Mouse (Mus musculus): ENCODE measurements around the gene 1700029I15Rik. TPM values are rescaled to one million over a fixed set of nuclear protein-coding genes. Genes with fewer than 3 reads are reported as not detected.

Gene 1700029I15Rik
- polyA plus RNA-seq, 1 experiment from 2014 or later, result 1.1 TPM

GRCm38 (mm10) chr2:92375099-92375623 is 7.2 kb upstream of the 1700029I15Rik start:
- H3K4me1 ChIP-seq (replicated peaks), result peaks cover 41% of the 10 kb centered on the region
- ATAC-seq (ENCODE audit: low read depth) (peak; percentile 95), DNase-seq (peak; percentile 94)
- H3K4me2 ChIP-seq, result peak overlapping the region; percentile 95
- H3K27me3 ChIP-seq, result peaks cover 34% of the 10 kb centered on the region
- peaks cover 32% of the 10 kb centered on the region for H3K36me3 ChIP-seq
- no peaks in the 10 kb centered on the region for H3K9me3 ChIP-seq (replicated peaks)
- WGBS (ENCODE audit: insufficient replicate concordance), result under 1% methylated on average over 29 of the region's 29 CpGs
- H3K4me3 ChIP-seq (replicated peaks), result peak overlapping the region; percentile 87
- peak overlapping the region; percentile 79 for H3K27ac ChIP-seq
- peak overlapping the region; percentile 88 for H3K9ac ChIP-seq

GRCm38 (mm10) chr2:92375788-92376187 is 6.5 kb upstream of the 1700029I15Rik start:
- H3K27me3 ChIP-seq, result peaks cover 28% of the 10 kb centered on the region
- H3K9me3 ChIP-seq (replicated peaks), result no peaks in the 10 kb centered on the region
- peak overlapping the region; percentile 87 for H3K4me3 ChIP-seq (replicated peaks)
- H3K36me3 ChIP-seq, result peaks cover 39% of the 10 kb centered on the region
- 4% methylated on average over 10 of the region's 10 CpGs for WGBS (ENCODE audit: insufficient replicate concordance)
- H3K4me2 ChIP-seq, result peak overlapping the region; percentile 95
- H3K27ac ChIP-seq, result peak overlapping the region; percentile 79
- peak overlapping the region; percentile 88 for H3K9ac ChIP-seq
- DNase-seq (no peak), ATAC-seq (ENCODE audit: low read depth) (no peak; the same call in 1 of the 2 replicates)
- peaks cover 36% of the 10 kb centered on the region for H3K4me1 ChIP-seq (replicated peaks)

- no peak for ATAC-seq (ENCODE audit: low read depth)
- H3K4me3 ChIP-seq (replicated peaks), result peak overlapping the region; percentile 87
- no peaks in the 10 kb centered on the region for H3K9me3 ChIP-seq (replicated peaks)
- peaks cover 31% of the 10 kb centered on the region for H3K4me1 ChIP-seq (replicated peaks)
- peak overlapping the region; percentile 95 for H3K4me2 ChIP-seq
- 57% methylated on average over 6 of the region's 6 CpGs for WGBS (ENCODE audit: insufficient replicate concordance)
- DNase-seq, result no peak
- H3K27me3 ChIP-seq, result peaks cover 23% of the 10 kb centered on the region
- H3K27ac ChIP-seq, result peak overlapping the region; percentile 79; the same call in 1 of the 2 replicates
- H3K36me3 ChIP-seq, result peaks cover 44% of the 10 kb centered on the region
- peak overlapping the region; percentile 88 for H3K9ac ChIP-seq
Observed at GRCm38 (mm10) chr2:92376300-92376699, 6.0 kb upstream of the 1700029I15Rik start.

GRCm38 (mm10) chr2:92377320-92377719 is 5.0 kb upstream of the 1700029I15Rik start:
- H3K4me2 ChIP-seq, result no peak overlapping the region
- H3K27ac ChIP-seq, result no peak overlapping the region
- peaks cover 28% of the 10 kb centered on the region for H3K4me1 ChIP-seq (replicated peaks)
- no peak overlapping the region for H3K9ac ChIP-seq
- H3K36me3 ChIP-seq, result peaks cover 54% of the 10 kb centered on the region
- no peak for ATAC-seq (ENCODE audit: low read depth)
- no peak overlapping the region for H3K4me3 ChIP-seq (replicated peaks)
- no peaks in the 10 kb centered on the region for H3K9me3 ChIP-seq (replicated peaks)
- 84% methylated on average over 7 of the region's 7 CpGs for WGBS (ENCODE audit: insufficient replicate concordance)
- peaks cover 13% of the 10 kb centered on the region for H3K27me3 ChIP-seq
- DNase-seq, result no peak

GRCm38 (mm10) chr2:92379783-92380494 is 2.4 kb upstream of the 1700029I15Rik start:
- H3K4me2 ChIP-seq, result no peak overlapping the region
- peaks cover 16% of the 10 kb centered on the region for H3K4me1 ChIP-seq (replicated peaks)
- DNase-seq, result no peak
- no peak overlapping the region for H3K9ac ChIP-seq
- ATAC-seq (ENCODE audit: low read depth), result no peak
- no peaks in the 10 kb centered on the region for H3K27me3 ChIP-seq
- peaks cover 56% of the 10 kb centered on the region for H3K36me3 ChIP-seq
- no peak overlapping the region for H3K27ac ChIP-seq
- H3K4me3 ChIP-seq (replicated peaks), result no peak overlapping the region
- WGBS (ENCODE audit: insufficient replicate concordance), result 75% methylated on average over 17 of the region's 17 CpGs
- H3K9me3 ChIP-seq (replicated peaks), result no peaks in the 10 kb centered on the region

- Histone ChIP-seq H3K27me3 (no peaks in the 10 kb centered on the region), H3K4me2 (no peak overlapping the region), H3K9ac (no peak overlapping the region), H3K36me3 (peaks cover 56% of the 10 kb centered on the region), H3K27ac (no peak overlapping the region), H3K9me3 (replicated peaks) (no peaks in the 10 kb centered on the region), H3K4me1 (replicated peaks) (peaks cover 16% of the 10 kb centered on the region), H3K4me3 (replicated peaks) (no peak overlapping the region)
- DNase-seq (no peak), ATAC-seq (ENCODE audit: low read depth) (no peak)
- 78% methylated on average over 6 of the region's 6 CpGs for WGBS (ENCODE audit: insufficient replicate concordance)
Observed at GRCm38 (mm10) chr2:92380495-92381050, 1.8 kb upstream of the 1700029I15Rik start.

- no peak for ATAC-seq (ENCODE audit: low read depth)
- peaks cover 56% of the 10 kb centered on the region for H3K36me3 ChIP-seq
- no peak for DNase-seq
- no peaks in the 10 kb centered on the region for H3K27me3 ChIP-seq
- H3K4me2 ChIP-seq, result no peak overlapping the region
- H3K9me3 ChIP-seq (replicated peaks), result no peaks in the 10 kb centered on the region
- 77% methylated on average over 5 of the region's 5 CpGs for WGBS (ENCODE audit: insufficient replicate concordance)
- peaks cover 11% of the 10 kb centered on the region for H3K4me1 ChIP-seq (replicated peaks)
- H3K4me3 ChIP-seq (replicated peaks), result no peak overlapping the region
- no peak overlapping the region for H3K9ac ChIP-seq
- no peak overlapping the region for H3K27ac ChIP-seq
Observed at GRCm38 (mm10) chr2:92381161-92381560, 1.2 kb upstream of the 1700029I15Rik start.

- Histone ChIP-seq H3K9me3 (replicated peaks) (no peaks in the 10 kb centered on the region), H3K4me2 (no peak overlapping the region), H3K27me3 (peaks cover 15% of the 10 kb centered on the region), H3K4me3 (replicated peaks) (no peak overlapping the region), H3K4me1 (replicated peaks) (no peaks in the 10 kb centered on the region; the same call in 1 of the 2 replicates), H3K36me3 (peaks cover 48% of the 10 kb centered on the region), H3K27ac (no peak overlapping the region), H3K9ac (no peak overlapping the region)
- DNase-seq (no peak), ATAC-seq (ENCODE audit: low read depth) (no peak)
- WGBS (ENCODE audit: insufficient replicate concordance), result 85% methylated on average over 4 of the region's 4 CpGs
Observed at GRCm38 (mm10) chr2:92382759-92383158, 421 bp downstream of the 1700029I15Rik start.

GRCm38 (mm10) chr2:92384101-92384500 is 1.8 kb downstream of the 1700029I15Rik start:
- DNase-seq (no peak), ATAC-seq (ENCODE audit: low read depth) (no peak)
- Histone ChIP-seq H3K4me3 (replicated peaks) (no peak overlapping the region), H3K27ac (no peak overlapping the region), H3K4me1 (replicated peaks) (peaks cover 7% of the 10 kb centered on the region), H3K4me2 (no peak overlapping the region), H3K9me3 (replicated peaks) (no peaks in the 10 kb centered on the region), H3K27me3 (peaks cover 28% of the 10 kb centered on the region), H3K9ac (no peak overlapping the region), H3K36me3 (peaks cover 35% of the 10 kb centered on the region)
- WGBS (ENCODE audit: insufficient replicate concordance), result 63% methylated on average over 4 of the region's 4 CpGs

GRCm38 (mm10) chr2:92385113-92386051 is 3.0 kb downstream of the 1700029I15Rik start:
- ATAC-seq (ENCODE audit: low read depth) (no peak), DNase-seq (no peak)
- Histone ChIP-seq H3K4me3 (replicated peaks) (no peak overlapping the region), H3K27me3 (peaks cover 41% of the 10 kb centered on the region), H3K4me2 (no peak overlapping the region), H3K4me1 (replicated peaks) (peaks cover 19% of the 10 kb centered on the region), H3K9me3 (replicated peaks) (no peaks in the 10 kb centered on the region), H3K36me3 (peaks cover 22% of the 10 kb centered on the region), H3K27ac (no peak overlapping the region), H3K9ac (no peak overlapping the region)
- 64% methylated on average over 22 of the region's 22 CpGs for WGBS (ENCODE audit: insufficient replicate concordance)

Measured in liver, embryonic 13.5 days (tissue).